Mouse (Mus musculus) lung, embryonic 15.5 days (tissue): ENCODE data around the gene Msrb3. TPM values are rescaled to one million over a fixed set of nuclear protein-coding genes. Genes with fewer than 3 reads are reported as not detected.

Experiments used
- ATAC-seq: fragments of 200-750 bp; cut with Nextera tagmentation; 2 replicates; pipeline ENCODE4 v1.8.0; 2017; ENCODE audit warnings: moderate number of reproducible peaks, borderline replicate concordance; ENCODE audit not compliant: low FRiP score, low TSS enrichment; ENCODE audit errors: extremely low read depth
- H3K27ac ChIP-seq: fragments of 300-500 bp; sonication (generic); 2 replicates; pipeline ENCODE4 v1.5.1; 2015; ENCODE audit warnings: moderate library complexity, mild to moderate bottlenecking, inconsistent platforms
- H3K27me3 ChIP-seq: fragments of 300-500 bp; sonication (generic); 2 replicates; pipeline ENCODE4 v1.6.1; 2015; ENCODE audit warnings: inconsistent platforms
- H3K36me3 ChIP-seq: fragments of 300-500 bp; sonication (generic); 2 replicates; pipeline ENCODE4 v1.6.1; 2015; ENCODE audit warnings: inconsistent platforms
- H3K4me1 ChIP-seq: fragments of 300-500 bp; sonication (generic); 2 replicates; pipeline ENCODE4 v1.6.1; 2015; ENCODE audit warnings: inconsistent platforms
- H3K4me2 ChIP-seq: fragments of 300-500 bp; sonication (generic); 2 replicates; pipeline ENCODE4 v1.6.1; 2015; ENCODE audit warnings: inconsistent platforms, mild to moderate bottlenecking, moderate library complexity
- H3K4me3 ChIP-seq: fragments of 300-500 bp; sonication (generic); 2 replicates; pipeline ENCODE4 v1.5.1; 2015; ENCODE audit warnings: mild to moderate bottlenecking, inconsistent platforms
- H3K9ac ChIP-seq: fragments of 300-500 bp; sonication (generic); 2 replicates; pipeline ENCODE4 v1.6.1; 2015; ENCODE audit warnings: inconsistent platforms
- H3K9me3 ChIP-seq: fragments of 300-500 bp; sonication (generic); 2 replicates; pipeline ENCODE4 v1.6.1; 2016; ENCODE audit warnings: inconsistent platforms
- WGBS: fragments of 180-500 bp; shearing (Covaris S2); methylation state at CpG from one replicate; pipeline ENCODE4 v1.1.7; 2015; 5-methylcytosine and 5-hydroxymethylcytosine counted together
- polyA plus RNA-seq: library from polyadenylated mRNA; unstranded; fragments of >200 nt; fragmentation: Nextera tagmentation; extraction: Ambion mirVana; gene quantifications from 2 replicates; pipeline ENCODE4 v1.2.1, GENCODE M21; 2015

Msrb3 gene
- polyA plus RNA-seq, 1 experiment from 2014 or later: 15.8 TPM

DNA sequence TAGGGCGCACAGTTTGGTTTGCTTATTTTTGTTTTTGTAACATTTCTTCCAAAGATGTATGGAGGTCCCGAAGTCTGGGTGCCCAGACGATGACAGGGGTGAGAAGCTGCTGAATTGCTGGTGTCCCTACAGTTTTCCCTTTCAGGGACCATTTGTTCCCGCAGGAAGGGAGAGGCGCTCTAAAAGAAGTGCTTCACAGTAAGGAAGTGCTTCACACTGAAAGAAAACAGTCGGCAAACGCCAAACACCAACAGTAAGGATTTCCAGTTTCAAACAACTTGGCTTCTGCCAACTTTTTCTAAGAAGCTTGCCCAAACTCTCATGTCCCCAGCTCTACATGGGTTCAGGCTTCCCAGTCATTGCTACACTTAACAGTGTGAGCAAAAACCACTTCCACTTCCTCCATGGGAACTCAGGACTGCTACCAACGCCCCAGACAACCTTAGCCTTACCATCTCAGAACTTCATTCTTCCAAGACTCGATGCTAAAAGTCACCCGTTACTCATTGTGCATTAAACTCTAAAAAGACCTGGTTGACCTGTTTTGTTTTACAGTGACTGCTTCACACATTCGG lies 106.6 kb downstream of the Msrb3 start:
- H3K4me1 ChIP-seq: peaks cover 12% of the 10 kb centered on the region; the same call in 1 of the 2 replicates
- H3K9me3 ChIP-seq: no peaks in the 10 kb centered on the region
- H3K9ac ChIP-seq: no peak overlapping the region
- 51% methylated on average over 11 of the region's 11 CpGs for WGBS
- no peaks in the 10 kb centered on the region for H3K36me3 ChIP-seq
- no peak overlapping the region for H3K4me2 ChIP-seq
- no peaks in the 10 kb centered on the region for H3K27me3 ChIP-seq
- no peak for ATAC-seq
- H3K27ac ChIP-seq: no peak overlapping the region
- no peak overlapping the region for H3K4me3 ChIP-seq

DNA sequence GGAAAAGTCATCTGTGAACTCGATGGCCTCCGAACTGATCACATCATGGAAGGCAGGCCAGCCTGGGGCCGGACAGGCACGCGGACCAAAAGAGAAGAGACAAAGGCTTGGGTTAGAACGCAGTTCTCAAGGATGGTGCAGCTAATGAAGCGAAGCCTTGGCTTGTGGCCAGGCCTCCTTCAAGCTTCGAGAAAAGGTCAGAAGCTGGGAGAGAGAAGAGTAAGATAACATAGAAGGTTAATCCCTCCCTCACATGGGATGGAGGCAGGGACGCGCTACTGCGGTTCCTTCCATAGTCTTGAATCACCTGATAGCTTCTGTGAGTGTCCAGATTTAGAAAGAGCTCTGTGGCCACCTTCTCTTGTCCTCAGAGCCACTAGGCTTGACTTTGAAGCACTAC lies 107.5 kb downstream of the Msrb3 start:
- Histone ChIP-seq H3K4me3 (no peak overlapping the region), H3K36me3 (no peaks in the 10 kb centered on the region), H3K4me2 (no peak overlapping the region), H3K9me3 (no peaks in the 10 kb centered on the region), H3K4me1 (peaks cover 12% of the 10 kb centered on the region; the same call in 1 of the 2 replicates), H3K27me3 (no peaks in the 10 kb centered on the region), H3K27ac (no peak overlapping the region), H3K9ac (no peak overlapping the region)
- no peak for ATAC-seq
- 81% methylated on average over 11 of the region's 11 CpGs for WGBS

DNA sequence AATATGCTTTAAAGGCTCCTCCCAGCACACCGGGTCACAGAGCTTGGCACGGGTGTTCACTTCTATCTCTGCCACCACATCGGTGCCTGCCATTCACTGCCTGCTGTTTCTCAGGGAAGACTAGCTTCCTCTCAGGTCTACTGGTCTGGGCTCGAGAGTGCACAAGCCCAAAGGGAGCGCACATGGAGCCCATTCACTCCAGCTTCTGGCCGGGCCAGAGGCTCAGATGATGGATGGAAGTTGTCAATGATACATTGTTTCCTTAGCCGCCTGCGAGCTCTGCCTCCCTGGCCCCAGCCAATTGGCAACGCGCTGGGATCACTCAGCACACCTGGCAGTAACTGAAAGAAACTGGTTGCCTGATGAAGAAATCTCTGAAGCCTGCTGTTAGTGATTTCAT lies 111.7 kb downstream of the Msrb3 start:
- H3K9me3 ChIP-seq: no peaks in the 10 kb centered on the region
- ATAC-seq: no peak; the same call in 1 of the 2 replicates
- no peak overlapping the region for H3K27ac ChIP-seq
- 25% methylated on average over 10 of the region's 10 CpGs for WGBS
- H3K4me3 ChIP-seq: no peak overlapping the region
- no peaks in the 10 kb centered on the region for H3K27me3 ChIP-seq
- no peak overlapping the region for H3K4me2 ChIP-seq
- H3K36me3 ChIP-seq: no peaks in the 10 kb centered on the region
- H3K4me1 ChIP-seq: no peaks in the 10 kb centered on the region
- H3K9ac ChIP-seq: no peak overlapping the region

DNA sequence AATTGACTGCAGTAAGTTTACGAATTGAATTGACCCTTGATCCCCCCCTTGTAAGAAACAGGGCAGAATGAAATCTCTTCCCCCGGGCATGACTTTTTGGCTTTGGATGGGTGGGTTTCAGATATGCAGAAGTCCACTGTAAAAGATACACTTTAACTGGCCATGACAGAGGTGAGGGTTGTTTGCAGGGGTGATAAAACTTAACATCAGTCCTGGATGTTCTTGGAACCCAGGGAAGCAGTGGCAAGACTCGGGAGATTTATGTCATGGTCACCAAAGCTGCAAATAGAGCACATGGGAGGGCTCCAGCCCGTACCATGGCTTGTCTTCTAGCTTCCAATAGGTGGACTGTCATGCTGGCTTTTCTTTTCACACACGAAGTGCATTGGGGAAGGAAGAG lies 114.4 kb downstream of the Msrb3 start:
- WGBS: 55% methylated on average over 5 of the region's 5 CpGs

DNA sequence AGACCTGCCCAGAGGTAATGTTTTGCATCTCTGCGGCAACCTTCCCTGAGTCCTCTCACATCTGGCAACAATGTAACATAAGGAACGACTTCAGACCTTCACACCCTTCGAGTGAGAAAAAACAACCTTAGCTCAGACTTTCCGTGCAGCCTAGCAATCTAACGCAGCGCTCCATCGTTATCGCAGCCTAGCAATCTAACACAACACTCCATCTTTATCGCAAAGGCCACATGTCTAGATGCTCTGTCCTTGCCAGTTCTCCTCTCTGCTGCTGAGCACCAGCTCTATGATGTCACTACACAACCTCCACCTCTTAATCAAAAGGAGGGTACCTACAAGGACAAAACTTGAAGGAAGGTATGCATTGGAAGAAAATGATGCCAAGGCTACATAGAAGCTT lies 115.5 kb downstream of the Msrb3 start:
- H3K27me3 ChIP-seq: no peaks in the 10 kb centered on the region
- WGBS: 75% methylated on average over 9 of the region's 9 CpGs
- H3K9ac ChIP-seq: no peak overlapping the region

More for the DNA sequence above, 114.4 kb downstream of the Msrb3 start:
- H3K36me3 ChIP-seq: no peaks in the 10 kb centered on the region
- no peaks in the 10 kb centered on the region for H3K4me1 ChIP-seq
- H3K4me3 ChIP-seq: no peak overlapping the region
- H3K27ac ChIP-seq: no peak overlapping the region
- no peak overlapping the region for H3K9ac ChIP-seq
- H3K4me2 ChIP-seq: no peak overlapping the region
- H3K9me3 ChIP-seq: no peaks in the 10 kb centered on the region
- no peak for ATAC-seq
- H3K27me3 ChIP-seq: no peaks in the 10 kb centered on the region

DNA sequence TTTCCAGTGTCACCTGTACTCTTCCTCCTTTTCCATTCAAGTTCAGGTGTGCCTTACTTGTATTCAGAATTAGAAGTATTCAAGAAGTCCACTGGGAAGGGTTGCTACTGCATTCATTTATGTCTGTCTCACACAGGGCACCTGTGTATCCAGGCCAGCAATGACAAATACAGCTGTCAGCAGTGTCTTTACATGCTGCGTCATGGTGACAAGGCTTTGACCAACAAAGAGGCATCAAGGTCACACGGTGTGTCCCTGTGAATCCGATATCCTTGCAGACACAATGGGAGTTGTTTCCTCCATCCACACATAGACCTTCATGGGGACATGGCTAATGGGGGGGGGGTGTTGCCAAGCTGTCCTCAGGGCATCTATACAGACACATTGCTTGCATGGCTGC lies 121.4 kb downstream of the Msrb3 start:
- Histone ChIP-seq H3K27ac (no peak overlapping the region), H3K9me3 (no peaks in the 10 kb centered on the region), H3K4me2 (no peak overlapping the region), H3K4me3 (no peak overlapping the region), H3K9ac (no peak overlapping the region), H3K27me3 (no peaks in the 10 kb centered on the region), H3K4me1 (no peaks in the 10 kb centered on the region), H3K36me3 (no peaks in the 10 kb centered on the region)
- ATAC-seq: no peak
- WGBS: 90% methylated on average over 3 of the region's 3 CpGs

More for the DNA sequence above, 115.5 kb downstream of the Msrb3 start:
- ATAC-seq: no peak
- no peak overlapping the region for H3K4me2 ChIP-seq
- H3K4me3 ChIP-seq: no peak overlapping the region
- no peaks in the 10 kb centered on the region for H3K9me3 ChIP-seq
- no peak overlapping the region for H3K27ac ChIP-seq
- H3K4me1 ChIP-seq: no peaks in the 10 kb centered on the region
- H3K36me3 ChIP-seq: no peaks in the 10 kb centered on the region

DNA sequence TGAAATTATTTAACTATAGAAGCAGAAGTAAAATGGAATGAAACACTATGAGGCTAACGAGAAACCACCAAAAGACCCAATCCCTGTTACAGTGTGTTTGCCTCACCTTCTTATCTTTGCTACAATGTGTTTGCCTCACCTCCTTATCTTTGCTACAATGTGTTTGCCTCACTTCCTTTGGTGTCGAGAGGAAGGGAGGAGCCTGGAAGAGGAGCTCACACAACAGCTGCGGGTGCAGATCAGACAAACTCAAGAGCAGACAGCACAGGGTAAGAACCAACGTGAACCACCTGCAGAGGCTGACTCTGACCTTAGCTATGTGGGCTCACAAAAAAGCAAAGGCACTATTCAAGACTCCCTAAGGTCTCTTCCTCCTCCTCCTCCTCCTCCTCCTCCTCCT lies 123.5 kb downstream of the Msrb3 start:
- Histone ChIP-seq H3K9ac (no peak overlapping the region), H3K27me3 (no peaks in the 10 kb centered on the region), H3K4me1 (no peaks in the 10 kb centered on the region), H3K4me2 (no peak overlapping the region), H3K9me3 (no peaks in the 10 kb centered on the region), H3K4me3 (no peak overlapping the region), H3K27ac (no peak overlapping the region), H3K36me3 (no peaks in the 10 kb centered on the region)
- no peak for ATAC-seq
- 36% methylated on average over 4 of the region's 4 CpGs for WGBS

DNA sequence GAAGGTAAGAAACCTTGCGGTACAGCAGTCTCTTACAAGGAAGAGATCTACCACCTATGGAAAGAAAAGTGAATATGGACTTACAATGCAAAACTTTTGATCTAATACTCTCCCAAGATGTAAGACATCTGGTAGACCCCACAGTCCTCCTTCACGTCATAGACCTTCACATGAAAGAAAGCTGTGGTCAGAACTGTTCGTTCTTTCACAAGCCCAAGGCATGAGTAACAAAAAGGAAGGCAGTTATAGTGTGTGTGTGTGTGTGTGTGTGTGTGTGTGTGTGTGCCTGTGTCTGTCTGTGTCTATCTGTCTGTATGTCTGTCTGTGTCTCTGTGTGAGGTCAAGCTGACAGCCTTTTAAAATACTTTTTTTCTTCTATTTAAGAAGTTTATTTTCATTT lies 131.5 kb downstream of the Msrb3 start:
- H3K4me1 ChIP-seq: peaks cover 15% of the 10 kb centered on the region
- H3K4me3 ChIP-seq: no peak overlapping the region
- H3K27ac ChIP-seq: no peak overlapping the region
- no peaks in the 10 kb centered on the region for H3K9me3 ChIP-seq
- H3K27me3 ChIP-seq: no peaks in the 10 kb centered on the region
- no peak for ATAC-seq
- H3K9ac ChIP-seq: no peak overlapping the region
- H3K4me2 ChIP-seq: no peak overlapping the region
- 95% methylated on average over 3 of the region's 3 CpGs for WGBS
- H3K36me3 ChIP-seq: no peaks in the 10 kb centered on the region

DNA sequence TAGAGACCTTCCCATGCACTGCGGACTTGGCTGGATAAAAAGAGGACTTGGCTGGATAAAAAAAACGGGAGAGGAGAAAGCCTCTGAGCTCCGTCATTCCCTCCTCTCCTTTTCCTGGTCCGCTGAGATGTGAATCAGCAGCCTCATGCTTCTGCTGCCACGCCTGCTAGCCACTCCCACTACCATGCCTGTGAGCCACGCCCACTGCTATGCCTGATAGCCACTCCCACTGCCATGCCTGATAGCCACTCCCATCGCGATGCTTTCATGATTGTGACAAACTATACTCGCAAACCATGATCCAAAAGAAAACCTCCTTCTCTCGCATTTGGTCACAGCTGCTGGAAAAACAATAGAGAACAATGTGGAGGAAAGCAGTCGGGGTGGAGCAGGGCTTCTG lies 133.5 kb downstream of the Msrb3 start:
- Histone ChIP-seq H3K27ac (no peak overlapping the region), H3K9me3 (no peaks in the 10 kb centered on the region), H3K4me2 (no peak overlapping the region), H3K36me3 (no peaks in the 10 kb centered on the region), H3K9ac (no peak overlapping the region), H3K4me1 (peaks cover 17% of the 10 kb centered on the region), H3K4me3 (no peak overlapping the region), H3K27me3 (no peaks in the 10 kb centered on the region)
- WGBS: 88% methylated on average over 11 of the region's 11 CpGs
- no peak for ATAC-seq

DNA sequence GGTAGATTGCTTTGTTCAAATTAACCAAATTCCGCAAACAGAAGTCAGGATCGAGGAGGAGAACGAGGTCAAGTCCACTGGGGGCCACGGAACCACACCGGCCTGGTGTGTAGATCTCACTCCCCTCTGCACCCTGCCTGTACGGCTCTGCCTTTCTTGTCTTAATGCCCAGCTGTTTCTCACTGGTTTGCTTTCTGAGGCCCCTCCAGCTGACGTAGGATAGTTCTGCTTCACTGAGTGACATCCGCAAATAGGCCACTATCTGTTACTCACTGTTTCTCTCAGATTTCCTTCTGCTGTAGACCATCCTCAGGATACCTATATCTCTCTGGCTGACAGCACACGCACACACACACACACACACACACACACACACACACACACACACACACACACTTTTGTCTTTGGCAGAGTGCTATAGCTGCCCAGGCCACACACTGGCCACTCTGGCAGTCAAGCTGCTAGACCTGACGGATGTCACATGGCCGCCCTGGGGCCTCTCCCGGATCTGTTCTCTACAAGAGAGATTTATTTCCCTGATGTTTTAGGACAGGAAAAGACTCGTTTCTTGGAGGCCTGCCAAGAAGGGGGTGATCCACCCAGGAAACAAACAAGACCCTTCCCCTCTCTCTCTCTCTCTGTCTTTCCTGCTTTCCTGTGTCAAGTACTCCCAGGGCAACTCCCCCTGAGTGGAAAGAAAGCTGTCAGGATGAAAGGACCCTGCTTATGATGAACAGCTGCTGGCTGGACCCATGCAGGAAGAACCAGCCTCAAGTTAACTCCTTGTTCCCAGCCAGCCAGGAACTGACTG lies 135.0 kb downstream of the Msrb3 start:
- H3K27ac ChIP-seq: peak overlapping the region; percentile 43
- H3K4me1 ChIP-seq: peaks cover 17% of the 10 kb centered on the region
- H3K4me3 ChIP-seq: no peak overlapping the region
- H3K9me3 ChIP-seq: no peaks in the 10 kb centered on the region
- peak; percentile 92 for ATAC-seq
- WGBS: 26% methylated on average over 13 of the region's 13 CpGs
- no peak overlapping the region for H3K9ac ChIP-seq
- peak overlapping the region; percentile 33; the same call in 1 of the 2 replicates for H3K4me2 ChIP-seq
- no peaks in the 10 kb centered on the region for H3K27me3 ChIP-seq
- no peaks in the 10 kb centered on the region for H3K36me3 ChIP-seq

DNA sequence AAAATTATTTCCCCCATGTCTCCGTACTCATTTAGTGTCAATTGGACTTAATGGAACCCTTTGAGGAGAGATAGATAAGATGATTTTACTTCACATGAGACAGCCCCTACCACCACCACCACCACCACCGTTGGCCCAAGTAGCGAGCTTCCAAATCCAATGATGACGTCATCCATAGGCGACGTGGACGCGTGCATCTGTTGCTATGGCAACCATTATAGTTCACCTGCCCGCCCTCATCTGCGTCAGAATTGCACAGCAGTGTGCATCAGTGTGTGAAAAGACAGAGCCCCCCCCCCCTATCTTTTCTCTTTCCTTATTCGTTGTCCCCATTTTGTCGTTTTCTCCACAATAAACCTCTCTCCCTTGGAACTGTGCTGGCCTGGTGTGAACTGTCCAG lies 135.9 kb downstream of the Msrb3 start:
- WGBS: 84% methylated on average over 12 of the region's 12 CpGs
- H3K9me3 ChIP-seq: no peaks in the 10 kb centered on the region
- H3K4me2 ChIP-seq: no peak overlapping the region
- no peak overlapping the region for H3K9ac ChIP-seq
- ATAC-seq: no peak
- H3K27ac ChIP-seq: no peak overlapping the region
- no peak overlapping the region for H3K4me3 ChIP-seq
- no peaks in the 10 kb centered on the region for H3K36me3 ChIP-seq
- H3K27me3 ChIP-seq: no peaks in the 10 kb centered on the region
- peaks cover 17% of the 10 kb centered on the region for H3K4me1 ChIP-seq

DNA sequence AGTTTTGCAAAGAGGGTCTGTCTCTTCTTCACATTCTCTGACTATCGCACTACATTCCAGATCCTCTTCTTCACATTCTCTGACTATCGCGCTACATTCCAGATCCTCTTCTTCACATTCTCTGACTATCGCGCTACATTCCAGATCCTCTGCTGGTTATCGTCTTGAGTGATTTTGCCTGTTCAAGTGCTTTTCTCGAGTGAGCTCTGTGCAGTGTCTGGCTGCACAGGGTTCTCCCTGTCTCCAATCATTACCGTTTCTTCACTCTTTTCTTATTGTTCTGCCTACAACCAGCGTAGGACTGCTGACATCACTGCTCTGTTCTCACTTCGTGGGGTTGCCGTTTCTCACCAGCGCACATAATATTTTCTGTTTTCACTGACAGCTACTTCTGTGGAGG lies 138.2 kb downstream of the Msrb3 start:
- Histone ChIP-seq H3K4me3 (no peak overlapping the region), H3K9me3 (no peaks in the 10 kb centered on the region), H3K4me2 (no peak overlapping the region), H3K9ac (no peak overlapping the region), H3K27me3 (no peaks in the 10 kb centered on the region), H3K36me3 (no peaks in the 10 kb centered on the region), H3K27ac (no peak overlapping the region), H3K4me1 (peaks cover 17% of the 10 kb centered on the region)
- no peak for ATAC-seq
- 64% methylated on average over 12 of the region's 12 CpGs for WGBS
